Mouse (Mus musculus): ENCODE measurements around the gene St6galnac3. TPM values are rescaled to one million over a fixed set of nuclear protein-coding genes. Genes with fewer than 3 reads are reported as not detected.

St6galnac3 gene
- polyA plus RNA-seq, 1 experiment from 2014 or later = 48.6 TPM

DNA sequence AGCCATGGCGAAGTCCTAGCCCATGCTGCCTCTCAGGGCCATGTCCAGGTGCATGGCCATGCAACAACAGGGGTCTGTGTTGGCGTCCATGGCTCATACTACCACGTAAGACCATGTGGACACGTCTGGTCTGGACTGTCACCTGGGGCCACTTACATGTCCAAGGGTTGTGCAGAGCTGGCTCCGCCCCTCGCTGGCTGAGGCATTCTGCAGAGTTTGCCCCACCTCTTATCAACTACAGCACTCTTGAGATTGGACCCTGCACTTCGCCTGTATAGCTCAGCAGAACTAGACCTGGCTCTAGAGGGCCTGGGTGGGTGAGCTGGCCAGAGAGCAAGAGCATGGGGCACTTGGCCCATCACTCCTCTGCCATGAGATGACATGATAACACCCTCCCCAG lies 171.7 kb downstream of the St6galnac3 start:
- Histone ChIP-seq H3K4me1 (0 out of 2 replicates have a peak, but pooled peaks cover 10% of the 10 kb centered on the region), H3K36me3 (no peaks in the 10 kb centered on the region), H3K27me3 (no peaks in the 10 kb centered on the region), H3K9me3 (replicated peaks) (no peaks in the 10 kb centered on the region), H3K4me3 (replicated peaks) (no peak overlapping the region), H3K4me2 (replicated peaks) (no peak overlapping the region), H3K27ac (replicated peaks) (no peak overlapping the region), H3K9ac (no peak overlapping the region)
- 90% methylated on average over 7 of the region's 7 CpGs for WGBS
- ATAC-seq (ENCODE audit: insufficient number of reproducible peaks, low FRiP score, low TSS enrichment, low read depth) = no peak

DNA sequence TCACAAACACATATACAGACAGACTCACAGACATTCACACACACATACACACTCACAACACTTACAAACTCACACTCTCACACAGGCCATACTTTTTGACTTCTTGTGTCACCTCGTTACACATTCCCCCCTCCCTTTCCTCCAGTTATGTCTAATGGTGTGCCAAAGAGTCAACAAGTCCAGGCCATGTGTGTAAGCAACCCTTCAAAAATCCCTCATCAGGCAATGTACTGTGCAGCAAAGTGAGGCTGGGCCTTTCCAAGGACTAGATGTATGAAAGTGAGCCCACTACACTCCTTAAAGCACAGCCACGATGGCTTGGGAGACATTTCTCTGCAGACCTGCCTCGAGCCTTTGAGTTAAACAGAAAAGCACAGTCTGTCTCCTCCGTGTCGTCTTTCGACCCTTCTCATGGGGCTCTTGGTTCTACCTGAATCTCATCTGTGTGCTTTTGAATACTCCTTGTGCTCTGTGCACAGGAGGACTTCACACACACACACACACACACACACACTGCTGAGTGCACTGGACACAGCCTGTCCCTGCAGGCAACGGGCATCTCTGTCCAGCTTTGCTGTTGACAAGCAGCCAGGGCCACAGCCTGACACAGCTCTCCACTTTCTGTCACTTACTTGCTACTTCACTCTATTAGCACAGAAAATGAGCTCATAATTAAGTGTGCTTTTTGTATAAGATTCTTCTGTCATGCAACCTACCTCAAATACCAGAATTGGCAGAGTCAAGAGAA lies 177.9 kb downstream of the St6galnac3 start:
- no peak for ATAC-seq (ENCODE audit: insufficient number of reproducible peaks, low FRiP score, low TSS enrichment, low read depth)

DNA sequence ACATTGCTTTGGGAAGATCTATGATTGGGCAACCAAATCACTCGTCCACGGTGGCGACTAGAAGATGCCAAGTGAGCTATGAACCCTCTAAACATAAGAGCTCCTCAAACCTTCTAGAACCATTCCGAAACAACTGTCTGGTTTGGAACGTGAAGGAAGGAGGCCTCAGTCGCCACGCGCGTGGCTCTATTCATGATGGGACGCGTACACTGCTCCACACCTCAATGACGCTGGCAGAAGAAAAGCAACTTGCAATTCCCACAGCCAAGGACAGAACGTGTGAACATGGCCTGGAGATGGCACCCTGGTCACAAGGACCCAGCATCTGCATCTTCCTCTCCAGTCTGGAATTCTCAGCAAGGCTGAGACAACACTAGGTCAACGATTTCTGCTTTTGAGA lies 185.1 kb downstream of the St6galnac3 start:
- H3K27ac ChIP-seq (replicated peaks) = no peak overlapping the region
- H3K27me3 ChIP-seq = no peaks in the 10 kb centered on the region
- no peak overlapping the region for H3K4me2 ChIP-seq (replicated peaks)
- ATAC-seq (ENCODE audit: insufficient number of reproducible peaks, low FRiP score, low TSS enrichment, low read depth) = no peak
- 91% methylated on average over 14 of the region's 14 CpGs for WGBS
- H3K9ac ChIP-seq = no peak overlapping the region
- peaks cover 12% of the 10 kb centered on the region; the same call in 1 of the 2 replicates for H3K4me1 ChIP-seq
- no peak overlapping the region for H3K4me3 ChIP-seq (replicated peaks)
- no peaks in the 10 kb centered on the region for H3K36me3 ChIP-seq
- no peaks in the 10 kb centered on the region for H3K9me3 ChIP-seq (replicated peaks)

More for the DNA sequence above, 177.9 kb downstream of the St6galnac3 start:
- Histone ChIP-seq H3K9me3 (replicated peaks) (no peaks in the 10 kb centered on the region), H3K4me3 (replicated peaks) (no peak overlapping the region), H3K36me3 (no peaks in the 10 kb centered on the region), H3K4me1 (0 out of 2 replicates have a peak, but pooled peaks cover 5% of the 10 kb centered on the region), H3K27ac (replicated peaks) (no peak overlapping the region), H3K4me2 (replicated peaks) (no peak overlapping the region), H3K27me3 (no peaks in the 10 kb centered on the region), H3K9ac (no peak overlapping the region)
- WGBS = 82% methylated on average over 7 of the region's 7 CpGs

DNA sequence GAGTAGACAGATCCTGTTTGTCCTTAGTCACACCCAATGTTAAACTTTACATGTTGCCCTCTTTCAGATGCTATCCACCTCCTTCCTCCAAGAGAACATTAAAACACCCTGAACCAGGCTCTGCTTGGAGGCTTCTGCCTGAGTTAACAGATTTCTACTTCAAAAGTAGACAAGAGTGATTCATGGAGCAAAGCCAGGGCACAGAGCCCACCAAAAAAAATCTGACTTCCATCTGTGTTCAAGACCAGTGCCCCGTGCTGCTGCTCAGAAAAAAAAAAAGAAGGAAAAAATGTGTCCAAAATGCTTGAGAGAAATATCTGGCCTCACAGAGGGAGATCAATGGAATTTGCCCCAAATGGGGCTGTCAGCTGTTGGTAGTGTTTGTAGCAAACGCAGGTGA lies 186.6 kb downstream of the St6galnac3 start:
- ATAC-seq (ENCODE audit: insufficient number of reproducible peaks, low FRiP score, low TSS enrichment, low read depth) = no peak
- no peaks in the 10 kb centered on the region for H3K36me3 ChIP-seq
- H3K27me3 ChIP-seq = no peaks in the 10 kb centered on the region
- H3K4me2 ChIP-seq (replicated peaks) = no peak overlapping the region
- no peaks in the 10 kb centered on the region for H3K9me3 ChIP-seq (replicated peaks)
- H3K4me1 ChIP-seq = peaks cover 12% of the 10 kb centered on the region; the same call in 1 of the 2 replicates
- no peak overlapping the region for H3K9ac ChIP-seq
- WGBS = 26% methylated on average over 2 of the region's 2 CpGs
- H3K4me3 ChIP-seq (replicated peaks) = no peak overlapping the region
- 0 out of 2 replicates have a peak overlapping the region, but pooled peaks have one; percentile 22 for H3K27ac ChIP-seq (replicated peaks)

DNA sequence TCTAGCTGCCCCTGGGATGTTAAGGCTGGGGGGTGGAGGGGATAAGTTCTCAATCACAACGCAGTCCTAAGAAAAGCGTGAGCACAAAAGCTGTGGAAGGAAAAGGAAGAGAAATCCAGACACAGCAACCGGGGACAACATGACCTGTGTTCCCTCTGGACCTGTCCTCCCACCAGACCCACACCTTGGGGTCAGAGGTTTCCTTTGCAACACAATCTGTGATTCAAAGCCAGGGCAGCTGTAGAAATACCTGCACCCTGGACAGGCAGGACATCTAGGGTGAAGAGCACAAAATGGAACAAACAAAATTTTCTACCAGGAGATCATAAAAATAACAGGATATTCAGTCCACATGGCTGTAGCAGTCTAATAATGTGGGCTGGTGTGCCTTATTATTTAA lies 187.5 kb downstream of the St6galnac3 start:
- no peaks in the 10 kb centered on the region for H3K27me3 ChIP-seq
- 72% methylated on average over 3 of the region's 3 CpGs for WGBS
- no peak for ATAC-seq (ENCODE audit: insufficient number of reproducible peaks, low FRiP score, low TSS enrichment, low read depth)
- H3K4me2 ChIP-seq (replicated peaks) = no peak overlapping the region
- no peaks in the 10 kb centered on the region for H3K9me3 ChIP-seq (replicated peaks)
- H3K27ac ChIP-seq (replicated peaks) = no peak overlapping the region
- no peak overlapping the region for H3K4me3 ChIP-seq (replicated peaks)
- H3K36me3 ChIP-seq = no peaks in the 10 kb centered on the region
- H3K4me1 ChIP-seq = peaks cover 12% of the 10 kb centered on the region; the same call in 1 of the 2 replicates
- no peak overlapping the region for H3K9ac ChIP-seq

DNA sequence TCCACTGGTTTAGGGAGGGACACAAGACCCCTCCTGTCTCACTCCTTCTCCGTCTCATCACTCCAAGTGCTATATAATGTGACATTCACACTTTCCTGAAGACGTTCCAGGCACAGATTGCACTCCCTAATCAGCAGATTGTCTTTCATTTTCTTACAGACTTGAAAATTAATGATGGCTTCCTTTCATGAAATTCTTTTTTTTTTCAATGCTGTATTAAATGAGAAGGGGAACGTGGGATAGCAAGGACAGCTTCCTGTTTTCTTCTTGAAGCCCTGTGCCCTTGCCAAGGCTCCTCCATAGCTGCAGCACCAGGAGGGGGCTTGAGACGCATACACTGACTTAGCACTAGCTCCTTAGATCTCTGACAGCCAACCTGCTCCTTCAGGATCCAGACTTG lies 188.7 kb downstream of the St6galnac3 start:
- ATAC-seq (ENCODE audit: insufficient number of reproducible peaks, low FRiP score, low TSS enrichment, low read depth) = no peak
- no peak overlapping the region for H3K4me3 ChIP-seq (replicated peaks)
- H3K27ac ChIP-seq (replicated peaks) = no peak overlapping the region

DNA sequence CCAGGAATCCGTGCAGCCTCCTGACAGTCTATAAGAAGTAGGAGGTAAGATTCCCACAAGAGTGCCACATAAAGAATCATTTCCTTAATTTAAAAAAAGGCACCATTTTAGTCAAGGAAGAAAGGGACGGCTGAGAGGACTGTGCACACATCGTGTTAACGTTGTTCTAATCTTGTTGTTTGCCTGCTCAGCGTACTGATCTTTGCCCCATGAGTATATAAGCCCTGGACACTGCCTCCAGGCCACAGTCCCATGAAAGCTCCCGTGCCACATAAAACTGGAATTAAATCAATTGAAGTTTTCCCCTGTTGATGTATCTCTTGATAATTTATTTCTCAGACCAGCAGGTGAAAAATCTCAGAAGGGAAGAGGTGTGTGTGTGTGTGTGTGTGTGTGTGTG lies 195.8 kb downstream of the St6galnac3 start:
- Histone ChIP-seq H3K9me3 (replicated peaks) (no peaks in the 10 kb centered on the region), H3K4me1 (no peaks in the 10 kb centered on the region), H3K36me3 (no peaks in the 10 kb centered on the region), H3K27me3 (no peaks in the 10 kb centered on the region), H3K4me2 (replicated peaks) (no peak overlapping the region), H3K4me3 (replicated peaks) (no peak overlapping the region), H3K27ac (replicated peaks) (no peak overlapping the region), H3K9ac (no peak overlapping the region)
- WGBS = 86% methylated on average over 6 of the region's 6 CpGs
- no peak for ATAC-seq (ENCODE audit: insufficient number of reproducible peaks, low FRiP score, low TSS enrichment, low read depth)

More for the DNA sequence above, 188.7 kb downstream of the St6galnac3 start:
- Histone ChIP-seq H3K9me3 (replicated peaks) (no peaks in the 10 kb centered on the region), H3K36me3 (no peaks in the 10 kb centered on the region), H3K9ac (no peak overlapping the region), H3K27me3 (no peaks in the 10 kb centered on the region), H3K4me2 (replicated peaks) (no peak overlapping the region), H3K4me1 (peaks cover 12% of the 10 kb centered on the region; the same call in 1 of the 2 replicates)
- 74% methylated on average over 4 of the region's 4 CpGs for WGBS

DNA sequence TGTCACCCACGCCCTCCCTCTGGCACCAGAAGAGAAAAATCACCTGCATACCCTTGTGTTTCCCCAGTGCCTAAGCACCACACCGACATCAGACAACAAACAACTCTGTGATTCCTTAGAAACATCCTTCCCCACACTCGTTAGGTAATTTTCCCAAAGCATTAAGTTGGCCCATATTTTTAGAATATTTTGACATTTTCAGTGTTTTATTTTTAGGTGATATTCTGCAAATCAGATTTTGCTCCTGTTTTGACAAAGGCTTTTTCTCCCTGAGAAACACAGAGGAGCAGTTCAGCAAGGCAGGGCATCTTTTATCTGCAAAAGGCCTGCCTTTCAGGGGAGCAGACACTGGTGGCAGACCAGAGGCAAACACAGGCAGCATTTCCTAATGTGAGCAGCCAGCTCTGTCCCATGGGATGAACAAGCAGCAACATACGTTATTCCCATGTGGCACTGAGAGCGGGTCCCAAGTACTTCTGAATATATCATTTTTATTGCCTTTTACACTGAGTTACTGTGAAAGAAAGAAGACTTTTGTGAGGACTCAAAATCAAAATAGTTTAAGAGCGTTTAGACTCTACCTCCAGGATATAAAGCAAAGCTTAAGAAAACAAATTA lies 199.7 kb downstream of the St6galnac3 start:
- no peak overlapping the region for H3K9ac ChIP-seq
- no peak overlapping the region for H3K4me2 ChIP-seq (replicated peaks)
- no peaks in the 10 kb centered on the region for H3K9me3 ChIP-seq (replicated peaks)
- no peaks in the 10 kb centered on the region for H3K27me3 ChIP-seq
- no peak for ATAC-seq (ENCODE audit: insufficient number of reproducible peaks, low FRiP score, low TSS enrichment, low read depth)
- H3K27ac ChIP-seq (replicated peaks) = no peak overlapping the region
- H3K36me3 ChIP-seq = no peaks in the 10 kb centered on the region
- H3K4me1 ChIP-seq = no peaks in the 10 kb centered on the region
- no peak overlapping the region for H3K4me3 ChIP-seq (replicated peaks)
- WGBS = 74% methylated on average over 6 of the region's 6 CpGs

DNA sequence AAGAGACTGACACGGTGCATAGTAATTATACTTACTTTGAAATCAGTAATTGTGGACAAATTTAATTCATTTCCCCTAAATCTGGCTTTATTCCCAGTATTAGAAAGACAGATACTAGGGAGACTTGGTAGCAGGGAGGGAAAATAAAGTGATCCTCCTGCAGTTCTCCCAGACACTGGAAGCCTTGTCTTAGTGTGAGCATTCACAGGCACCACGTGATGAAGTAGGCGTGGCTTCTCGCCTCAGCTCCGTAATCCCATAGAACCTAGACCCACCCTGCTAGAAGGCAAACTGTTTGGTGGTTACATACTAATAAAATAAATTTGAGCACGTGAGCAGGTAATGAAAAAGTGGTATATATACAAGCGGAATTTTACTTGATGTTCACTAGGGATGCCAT lies 208.1 kb downstream of the St6galnac3 start:
- Histone ChIP-seq H3K27me3 (no peaks in the 10 kb centered on the region), H3K36me3 (no peaks in the 10 kb centered on the region), H3K9me3 (replicated peaks) (peaks cover 4% of the 10 kb centered on the region; the same call in 1 of the 2 replicates), H3K9ac (no peak overlapping the region), H3K4me1 (peaks cover 11% of the 10 kb centered on the region), H3K27ac (replicated peaks) (no peak overlapping the region), H3K4me2 (replicated peaks) (no peak overlapping the region), H3K4me3 (replicated peaks) (no peak overlapping the region)
- 66% methylated on average over 7 of the region's 7 CpGs for WGBS
- ATAC-seq (ENCODE audit: insufficient number of reproducible peaks, low FRiP score, low TSS enrichment, low read depth) = no peak

DNA sequence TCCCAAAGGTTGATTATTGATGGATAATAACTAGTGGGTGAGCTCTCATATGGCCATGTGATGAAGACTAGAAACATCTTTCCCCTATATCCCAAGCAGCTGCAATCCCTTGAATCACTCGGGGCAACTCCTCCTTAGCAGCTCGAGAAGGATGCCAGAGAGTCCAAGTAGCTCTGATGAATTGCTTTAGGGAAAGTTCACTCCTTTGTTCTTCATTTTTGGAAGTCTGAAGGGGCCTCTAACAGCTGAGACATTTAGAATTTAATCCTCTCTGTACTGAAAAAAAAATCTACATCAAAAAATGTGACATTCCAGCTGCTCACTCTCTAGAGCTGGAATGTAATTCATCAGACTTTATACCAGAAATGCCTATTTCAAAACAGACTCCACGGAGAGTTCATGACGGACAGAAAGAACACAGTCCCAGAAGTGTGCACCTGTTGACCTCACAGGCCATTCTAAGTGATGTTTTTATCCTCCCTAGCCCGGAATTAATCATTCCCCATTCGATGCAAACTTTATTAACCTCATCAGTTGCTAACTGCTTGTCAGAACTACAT lies 211.4 kb downstream of the St6galnac3 start:
- no peak overlapping the region for H3K4me3 ChIP-seq (replicated peaks)
- H3K9ac ChIP-seq = no peak overlapping the region
- no peaks in the 10 kb centered on the region for H3K36me3 ChIP-seq
- H3K27me3 ChIP-seq = no peaks in the 10 kb centered on the region
- ATAC-seq (ENCODE audit: insufficient number of reproducible peaks, low FRiP score, low TSS enrichment, low read depth) = no peak
- H3K9me3 ChIP-seq (replicated peaks) = peaks cover under 1% of the 10 kb centered on the region; the same call in 1 of the 2 replicates
- WGBS = 34% methylated on average over 6 of the region's 6 CpGs
- H3K4me1 ChIP-seq = peaks cover 24% of the 10 kb centered on the region
- no peak overlapping the region for H3K27ac ChIP-seq (replicated peaks)
- H3K4me2 ChIP-seq (replicated peaks) = no peak overlapping the region

DNA sequence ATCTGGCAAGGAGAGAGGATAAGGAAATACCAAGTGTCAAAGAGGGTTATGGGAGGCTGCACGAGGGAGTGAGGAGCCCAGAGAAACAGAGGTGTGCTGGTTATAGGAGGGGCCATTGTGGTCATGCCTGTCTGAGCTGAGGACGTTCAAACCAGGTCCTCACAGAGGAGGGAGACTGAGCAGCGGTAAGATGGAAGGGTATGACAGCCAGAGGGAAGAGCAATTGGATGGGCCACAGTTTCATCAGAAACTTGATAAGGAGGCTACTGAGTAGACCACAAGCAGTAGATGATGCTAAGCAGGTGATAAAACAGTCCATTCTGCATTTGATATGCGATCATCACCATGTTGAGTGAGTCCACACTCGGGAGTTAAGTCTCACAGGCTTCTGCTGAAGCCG lies 212.4 kb downstream of the St6galnac3 start:
- H3K4me3 ChIP-seq (replicated peaks) = no peak overlapping the region
- no peak overlapping the region for H3K27ac ChIP-seq (replicated peaks)
- no peak overlapping the region for H3K9ac ChIP-seq
- no peaks in the 10 kb centered on the region for H3K36me3 ChIP-seq
- 67% methylated on average over 6 of the region's 6 CpGs for WGBS
- H3K4me1 ChIP-seq = peaks cover 24% of the 10 kb centered on the region
- H3K9me3 ChIP-seq (replicated peaks) = no peaks in the 10 kb centered on the region
- no peak for ATAC-seq (ENCODE audit: insufficient number of reproducible peaks, low FRiP score, low TSS enrichment, low read depth)
- no peak overlapping the region for H3K4me2 ChIP-seq (replicated peaks)
- no peaks in the 10 kb centered on the region for H3K27me3 ChIP-seq

All from embryonic facial prominence, embryonic 15.5 days (tissue).